8 mouse cellular contexts compared by ENCODE assay signal in the genomic region with DNA sequence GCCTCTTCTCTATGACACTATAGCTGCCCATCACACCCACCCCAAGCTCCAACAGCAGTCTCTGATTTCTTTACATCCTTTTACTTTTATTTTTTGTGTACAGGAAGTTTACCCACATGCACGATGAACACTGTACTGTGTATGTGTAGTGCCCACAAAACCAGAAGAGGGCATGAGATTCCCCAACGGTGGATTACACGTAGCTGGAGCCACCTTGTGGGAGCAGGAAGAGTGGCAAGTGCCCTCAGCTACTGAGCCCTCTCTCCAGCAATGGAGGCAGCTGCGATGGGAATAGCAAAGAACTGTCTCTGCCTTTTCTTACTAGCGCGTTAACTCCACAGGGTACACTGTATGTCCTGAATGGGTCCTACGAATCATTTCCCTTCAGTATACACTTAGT. TPM values are rescaled to one million over a fixed set of nuclear protein-coding genes. Genes with fewer than 3 reads are reported as not detected.
DNase-seq lines count a peak whose midpoint lies in the region; ATAC-seq and TF ChIP-seq lines count a peak whose summit lies in the region.

No protein-coding gene starts in this region.

- no peaks in the 10 kb centered on the region for H3K9me3 ChIP-seq in forebrain, embryonic 14.5 days (replicated peaks; ENCODE audit: control insufficient read depth, low read length)
- no peaks in the 10 kb centered on the region for H3K9me3 ChIP-seq in intestine, postnatal 0 days (ENCODE audit: control insufficient read depth)
- H3K9me3 ChIP-seq in liver, embryonic 14.5 days (ENCODE audit: control insufficient read depth, low read length) = no peaks in the 10 kb centered on the region
- H3K9me3 ChIP-seq in neural tube, embryonic 14.5 days (ENCODE audit: control insufficient read depth, low read length) = no peaks in the 10 kb centered on the region

- H3K4me1 ChIP-seq in forebrain, embryonic 14.5 days (ENCODE audit: control insufficient read depth, insufficient read depth, low read length) = no peaks in the 10 kb centered on the region
- no peaks in the 10 kb centered on the region for H3K4me1 ChIP-seq in intestine, postnatal 0 days (replicated peaks; ENCODE audit: control insufficient read depth, insufficient read depth, low read length)
- no peaks in the 10 kb centered on the region for H3K4me1 ChIP-seq in liver, embryonic 14.5 days (replicated peaks; ENCODE audit: control insufficient read depth in 2 of 2, insufficient read depth in 2 of 2, low read length in 1 of 2)
- no peaks in the 10 kb centered on the region for H3K4me1 ChIP-seq in neural tube, embryonic 14.5 days (ENCODE audit: control insufficient read depth, insufficient read depth, low read length)

- peaks cover 37% of the 10 kb centered on the region for H3K36me3 ChIP-seq in forebrain, embryonic 14.5 days (ENCODE audit: control insufficient read depth, insufficient read depth, low read length)
- H3K36me3 ChIP-seq in intestine, postnatal 0 days (ENCODE audit: control insufficient read depth, insufficient read depth) = peaks cover 76% of the 10 kb centered on the region
- H3K36me3 ChIP-seq in liver, embryonic 14.5 days (replicated peaks; ENCODE audit: control insufficient read depth, insufficient read depth, low read depth) = peaks cover 75% of the 10 kb centered on the region
- peaks cover 16% of the 10 kb centered on the region for H3K36me3 ChIP-seq in neural tube, embryonic 14.5 days (ENCODE audit: control insufficient read depth, insufficient read depth, low read length)

- WGBS in forebrain, embryonic 14.5 days = 55% methylated on average over 7 of the region's 7 CpGs
- WGBS in intestine, postnatal 0 days = 51% methylated on average over 7 of the region's 7 CpGs
- WGBS in liver, embryonic 14.5 days (ENCODE audit: insufficient replicate concordance) = 55% methylated on average over 7 of the region's 7 CpGs
- 62% methylated on average over 7 of the region's 7 CpGs for WGBS in neural tube, embryonic 14.5 days

- H3K9ac ChIP-seq in forebrain, embryonic 14.5 days (ENCODE audit: low read length) = no peak overlapping the region
- no peak overlapping the region for H3K9ac ChIP-seq in intestine, postnatal 0 days (ENCODE audit: low read depth, low read length)
- H3K9ac ChIP-seq in liver, embryonic 14.5 days (replicated peaks) = no peak overlapping the region
- no peak overlapping the region for H3K9ac ChIP-seq in neural tube, embryonic 14.5 days (replicated peaks; ENCODE audit: low read depth, low read length)

- no peak overlapping the region for H3K27ac ChIP-seq in forebrain, embryonic 14.5 days (ENCODE audit: low read depth, low read length)
- no peak overlapping the region for H3K27ac ChIP-seq in intestine, postnatal 0 days (ENCODE audit: low read depth, low read length)
- H3K27ac ChIP-seq in liver, embryonic 14.5 days = no peak overlapping the region
- no peak overlapping the region for H3K27ac ChIP-seq in neural tube, embryonic 14.5 days (ENCODE audit: low read depth, low read length)

- H3K4me3 ChIP-seq in forebrain, embryonic 14.5 days (ENCODE audit: low read depth, low read length) = no peak overlapping the region
- no peak overlapping the region for H3K4me3 ChIP-seq in intestine, postnatal 0 days (ENCODE audit: low read depth, low read length)
- no peak overlapping the region for H3K4me3 ChIP-seq in liver, embryonic 14.5 days (ENCODE audit: insufficient read depth in 1 of 2, low read depth in 2 of 2, low read length in 2 of 2)
- no peak overlapping the region for H3K4me3 ChIP-seq in neural tube, embryonic 14.5 days (ENCODE audit: low read depth, low read length)

- TF ChIP-seq EP300 in liver, embryonic 14.5 days (IDR thresholded peaks at IDR 0.05; ENCODE audit: low read depth) = no peak

- H3K27me3 ChIP-seq in forebrain, embryonic 14.5 days (replicated peaks; ENCODE audit: control insufficient read depth, insufficient read depth, low read length) = no peaks in the 10 kb centered on the region
- H3K27me3 ChIP-seq in intestine, postnatal 0 days (replicated peaks; ENCODE audit: control insufficient read depth, insufficient read depth, low read length) = no peaks in the 10 kb centered on the region
- H3K27me3 ChIP-seq in liver, embryonic 14.5 days (ENCODE audit: control insufficient read depth, insufficient read depth, low read length) = no peaks in the 10 kb centered on the region
- no peaks in the 10 kb centered on the region for H3K27me3 ChIP-seq in neural tube, embryonic 14.5 days (ENCODE audit: control insufficient read depth, insufficient read depth, low read length)

- ATAC-seq in cerebellum, adult (ENCODE audit: insufficient number of reproducible peaks, low FRiP score, low TSS enrichment) = peak; percentile 96
- ATAC-seq in forebrain, embryonic 14.5 days = peak; percentile 72
- peak; percentile 81 for ATAC-seq in intestine, postnatal 0 days
- ATAC-seq in liver, embryonic 14.5 days (ENCODE audit: insufficient read depth) = peak; percentile 57; the same call in 1 of the 2 replicates
- peak; percentile 93 for ATAC-seq in neural tube, embryonic 14.5 days (ENCODE audit: low read depth)

- peak; percentile 74 for DNase-seq in 3T3-L1 (ENCODE audit: low read depth, low spot score)
- peak; percentile 31 to 37 for DNase-seq in CD8-positive naive resting alpha-beta T cell, adult 2 months (ENCODE audit: low read depth in 2 of 2, low spot score in 2 of 2)
- DNase-seq in forebrain, embryonic 14.5 days (ENCODE audit: low spot score) = peak; percentile 78
- no peak for DNase-seq in liver, embryonic 14.5 days (ENCODE audit: low read depth in 3 of 3, low spot score in 3 of 3)
- DNase-seq in c-Kit-positive CD71-positive TER-119-positive erythroid progenitor cells, embryonic 14.5 days (ENCODE audit: low spot score) = no peak

- TF ChIP-seq CTCF in intestine, postnatal 0 days (IDR thresholded peaks at IDR 0.05; ENCODE audit: low read depth) = peak; percentile 92
- TF ChIP-seq CTCF in liver, embryonic 14.5 days (IDR thresholded peaks at IDR 0.05; ENCODE audit: low read depth) = peak; percentile 83

- H3K4me2 ChIP-seq in forebrain, embryonic 14.5 days (ENCODE audit: low read length) = no peak overlapping the region
- no peak overlapping the region for H3K4me2 ChIP-seq in intestine, postnatal 0 days (replicated peaks; ENCODE audit: low read depth)
- no peak overlapping the region for H3K4me2 ChIP-seq in liver, embryonic 14.5 days (ENCODE audit: low read depth)
- H3K4me2 ChIP-seq in neural tube, embryonic 14.5 days (ENCODE audit: low read depth, low read length) = no peak overlapping the region

RNA-seq across cellular contexts. Expression of gene Map3k1, which starts 37.6 kb away (rescaled TPM):
- 9.5 and 11.6 TPM in 2 replicates for polyA plus RNA-seq in forebrain, embryonic 14.5 days (2014; fragmentation: Nextera tagmentation; extraction: Ambion mirVana)
- polyA plus RNA-seq in intestine, postnatal 0 days (2015; fragmentation: Nextera tagmentation; extraction: Ambion mirVana) = 11.8 and 14.6 TPM in 2 replicates
- 3.8 and 5.9 TPM in 2 replicates for polyA plus RNA-seq in liver, embryonic 14.5 days (2012; rRNA removed)
- polyA plus RNA-seq in liver, embryonic 14.5 days (2014; fragmentation: Nextera tagmentation; extraction: Ambion mirVana) = 13.3 and 14.5 TPM in 2 replicates
- 14.8 and 16.4 TPM in 2 replicates for polyA plus RNA-seq in neural tube, embryonic 14.5 days (2014; fragmentation: Nextera tagmentation; extraction: Ambion mirVana)

Comparison
In these comparisons a context has a peak if more than half of its experiments do, and no peak if none do; other contexts are left out.
1. DNase-seq: peak in 3T3-L1 (single experiment), CD8-positive naive resting alpha-beta T cell, adult 2 months (2 of 2) and forebrain, embryonic 14.5 days (single experiment); none in liver, embryonic 14.5 days (0 of 3) and c-Kit-positive CD71-positive TER-119-positive erythroid progenitor cells, embryonic 14.5 days (single experiment).
2. Peak in every context shown above with its lines, with median percentiles within 50 percentile points of each other: ATAC-seq.